Mouse (Mus musculus): ENCODE measurements around the gene 2810004N23Rik. TPM values are rescaled to one million over a fixed set of nuclear protein-coding genes. Genes with fewer than 3 reads are reported as not detected.

The 2810004N23Rik gene
- polyA plus RNA-seq, 1 experiment from 2014 or later = 28.9 TPM

GRCm38 (mm10) chr8:124896010-124896631, 33.2 kb upstream of the 2810004N23Rik start:
- H3K27me3 ChIP-seq = no peaks in the 10 kb centered on the region
- peak overlapping the region; percentile 94 for H3K9ac ChIP-seq
- DNase-seq (no peak), ATAC-seq (ENCODE audit: low read depth) (no peak)
- H3K27ac ChIP-seq = no peak overlapping the region
- H3K4me1 ChIP-seq (replicated peaks) = peaks cover 44% of the 10 kb centered on the region
- H3K36me3 ChIP-seq = peaks cover 66% of the 10 kb centered on the region
- peak overlapping the region; percentile 92 for H3K4me3 ChIP-seq (replicated peaks)
- H3K4me2 ChIP-seq = peak overlapping the region; percentile 96
- H3K9me3 ChIP-seq (replicated peaks) = no peaks in the 10 kb centered on the region
- 83% methylated on average over 26 of the region's 26 CpGs for WGBS (ENCODE audit: insufficient replicate concordance)

- Histone ChIP-seq H3K4me2 (no peak overlapping the region), H3K4me3 (replicated peaks) (no peak overlapping the region), H3K9me3 (replicated peaks) (0 out of 2 replicates have a peak, but pooled peaks cover 6% of the 10 kb centered on the region), H3K36me3 (peaks cover 78% of the 10 kb centered on the region), H3K4me1 (replicated peaks) (peaks cover 35% of the 10 kb centered on the region), H3K27ac (no peak overlapping the region), H3K27me3 (no peaks in the 10 kb centered on the region), H3K9ac (no peak overlapping the region)
- DNase-seq = no peak
- 74% methylated on average over 3 of the region's 3 CpGs for WGBS (ENCODE audit: insufficient replicate concordance)
- no peak for ATAC-seq (ENCODE audit: low read depth)
Observed at GRCm38 (mm10) chr8:124892596-124892995, 29.7 kb upstream of the 2810004N23Rik start.

- H3K36me3 ChIP-seq = peaks cover 92% of the 10 kb centered on the region
Observed at GRCm38 (mm10) chr8:124888385-124888784, 25.5 kb upstream of the 2810004N23Rik start.

GRCm38 (mm10) chr8:124878946-124879526, 16.1 kb upstream of the 2810004N23Rik start:
- no peak overlapping the region for H3K4me3 ChIP-seq (replicated peaks)
- no peaks in the 10 kb centered on the region for H3K9me3 ChIP-seq (replicated peaks)
- H3K27ac ChIP-seq = no peak overlapping the region
- peaks cover 10% of the 10 kb centered on the region for H3K4me1 ChIP-seq (replicated peaks)
- DNase-seq (no peak), ATAC-seq (ENCODE audit: low read depth) (peak; percentile 66)
- 62% methylated on average over 10 of the region's 10 CpGs for WGBS (ENCODE audit: insufficient replicate concordance)
- no peak overlapping the region for H3K4me2 ChIP-seq
- H3K36me3 ChIP-seq = peaks cover 95% of the 10 kb centered on the region
- H3K27me3 ChIP-seq = no peaks in the 10 kb centered on the region
- H3K9ac ChIP-seq = no peak overlapping the region

More at GRCm38 (mm10) chr8:124888385-124888784, 25.5 kb upstream of the 2810004N23Rik start:
- DNase-seq = no peak
- Histone ChIP-seq H3K27ac (no peak overlapping the region), H3K4me2 (no peak overlapping the region), H3K27me3 (no peaks in the 10 kb centered on the region), H3K4me3 (replicated peaks) (no peak overlapping the region), H3K9me3 (replicated peaks) (0 out of 2 replicates have a peak, but pooled peaks cover 7% of the 10 kb centered on the region), H3K4me1 (replicated peaks) (peaks cover 7% of the 10 kb centered on the region), H3K9ac (no peak overlapping the region)
- no peak for ATAC-seq (ENCODE audit: low read depth)
- 83% methylated on average over 5 of the region's 5 CpGs for WGBS (ENCODE audit: insufficient replicate concordance)

GRCm38 (mm10) chr8:124878141-124878540, 15.2 kb upstream of the 2810004N23Rik start:
- H3K27ac ChIP-seq = no peak overlapping the region
- H3K4me1 ChIP-seq (replicated peaks) = peaks cover 10% of the 10 kb centered on the region
- H3K27me3 ChIP-seq = no peaks in the 10 kb centered on the region
- ATAC-seq (ENCODE audit: low read depth) (no peak), DNase-seq (no peak)
- no peak overlapping the region for H3K9ac ChIP-seq
- no peaks in the 10 kb centered on the region for H3K9me3 ChIP-seq (replicated peaks)
- 74% methylated on average over 5 of the region's 5 CpGs for WGBS (ENCODE audit: insufficient replicate concordance)
- H3K4me2 ChIP-seq = no peak overlapping the region
- H3K4me3 ChIP-seq (replicated peaks) = no peak overlapping the region
- H3K36me3 ChIP-seq = peaks cover 95% of the 10 kb centered on the region

GRCm38 (mm10) chr8:124872690-124873089, 9.8 kb upstream of the 2810004N23Rik start:
- no peak for DNase-seq
- 56% methylated on average over 5 of the region's 5 CpGs for WGBS (ENCODE audit: insufficient replicate concordance)
- no peak for ATAC-seq (ENCODE audit: low read depth)
- Histone ChIP-seq H3K27me3 (no peaks in the 10 kb centered on the region), H3K36me3 (peaks cover 73% of the 10 kb centered on the region), H3K4me2 (no peak overlapping the region), H3K4me1 (replicated peaks) (peaks cover 7% of the 10 kb centered on the region; the same call in 1 of the 2 replicates), H3K4me3 (replicated peaks) (no peak overlapping the region), H3K9ac (no peak overlapping the region), H3K27ac (no peak overlapping the region), H3K9me3 (replicated peaks) (no peaks in the 10 kb centered on the region)

- WGBS (ENCODE audit: insufficient replicate concordance) = 87% methylated on average over 7 of the region's 7 CpGs
- peaks cover 67% of the 10 kb centered on the region for H3K36me3 ChIP-seq
- H3K27me3 ChIP-seq = no peaks in the 10 kb centered on the region
- H3K4me1 ChIP-seq (replicated peaks) = peaks cover 11% of the 10 kb centered on the region
- ATAC-seq (ENCODE audit: low read depth) = no peak
- H3K9me3 ChIP-seq (replicated peaks) = no peaks in the 10 kb centered on the region
- no peak for DNase-seq
- no peak overlapping the region for H3K27ac ChIP-seq
- no peak overlapping the region for H3K4me3 ChIP-seq (replicated peaks)
- H3K4me2 ChIP-seq = no peak overlapping the region
- H3K9ac ChIP-seq = no peak overlapping the region
Observed at GRCm38 (mm10) chr8:124872081-124872480, 9.2 kb upstream of the 2810004N23Rik start.

GRCm38 (mm10) chr8:124871474-124871873, 8.6 kb upstream of the 2810004N23Rik start:
- no peak for ATAC-seq (ENCODE audit: low read depth)

GRCm38 (mm10) chr8:124869708-124870107, 6.8 kb upstream of the 2810004N23Rik start:
- H3K27ac ChIP-seq = no peak overlapping the region
- H3K4me1 ChIP-seq (replicated peaks) = peaks cover 34% of the 10 kb centered on the region
- H3K36me3 ChIP-seq = peaks cover 48% of the 10 kb centered on the region
- no peaks in the 10 kb centered on the region for H3K9me3 ChIP-seq (replicated peaks)
- H3K4me2 ChIP-seq = no peak overlapping the region
- DNase-seq = no peak
- ATAC-seq (ENCODE audit: low read depth) = no peak
- 75% methylated on average over 6 of the region's 6 CpGs for WGBS (ENCODE audit: insufficient replicate concordance)
- H3K9ac ChIP-seq = no peak overlapping the region
- H3K27me3 ChIP-seq = no peaks in the 10 kb centered on the region
- H3K4me3 ChIP-seq (replicated peaks) = no peak overlapping the region

More at GRCm38 (mm10) chr8:124871474-124871873, 8.6 kb upstream of the 2810004N23Rik start:
- H3K9me3 ChIP-seq (replicated peaks) = no peaks in the 10 kb centered on the region
- peaks cover 61% of the 10 kb centered on the region for H3K36me3 ChIP-seq
- no peak overlapping the region for H3K4me3 ChIP-seq (replicated peaks)
- H3K27ac ChIP-seq = no peak overlapping the region
- WGBS (ENCODE audit: insufficient replicate concordance) = 80% methylated on average over 7 of the region's 7 CpGs
- H3K4me1 ChIP-seq (replicated peaks) = peaks cover 17% of the 10 kb centered on the region
- no peaks in the 10 kb centered on the region for H3K27me3 ChIP-seq
- no peak overlapping the region for H3K4me2 ChIP-seq
- no peak for DNase-seq
- H3K9ac ChIP-seq = no peak overlapping the region

- H3K9me3 ChIP-seq (replicated peaks) = no peaks in the 10 kb centered on the region
- 43% methylated on average over 2 of the region's 2 CpGs for WGBS (ENCODE audit: insufficient replicate concordance)
- peak overlapping the region; percentile 21; the same call in 1 of the 2 replicates for H3K27ac ChIP-seq
- H3K4me2 ChIP-seq = no peak overlapping the region
- ATAC-seq (ENCODE audit: low read depth) (no peak), DNase-seq (no peak)
- peaks cover 22% of the 10 kb centered on the region for H3K36me3 ChIP-seq
- H3K27me3 ChIP-seq = no peaks in the 10 kb centered on the region
- no peak overlapping the region for H3K4me3 ChIP-seq (replicated peaks)
- H3K4me1 ChIP-seq (replicated peaks) = peaks cover 44% of the 10 kb centered on the region
- peak overlapping the region; percentile 16; the same call in 1 of the 2 replicates for H3K9ac ChIP-seq
Observed at GRCm38 (mm10) chr8:124867126-124867525, 4.2 kb upstream of the 2810004N23Rik start.

- Histone ChIP-seq H3K4me2 (no peak overlapping the region), H3K9ac (no peak overlapping the region), H3K27me3 (no peaks in the 10 kb centered on the region), H3K9me3 (replicated peaks) (no peaks in the 10 kb centered on the region), H3K27ac (no peak overlapping the region), H3K4me3 (replicated peaks) (no peak overlapping the region), H3K4me1 (replicated peaks) (peaks cover 48% of the 10 kb centered on the region), H3K36me3 (peaks cover 17% of the 10 kb centered on the region)
- WGBS (ENCODE audit: insufficient replicate concordance) = 14% methylated on average over 3 of the region's 3 CpGs
- ATAC-seq (ENCODE audit: low read depth) (no peak), DNase-seq (no peak)
Observed at GRCm38 (mm10) chr8:124866669-124867068, 3.7 kb upstream of the 2810004N23Rik start.
